Mouse (Mus musculus): ENCODE measurements around the gene Ang2. TPM values are rescaled to one million over a fixed set of nuclear protein-coding genes. Genes with fewer than 3 reads are reported as not detected.
"Not testable (repeated sequence)": the region's sequence is repeated elsewhere in the genome, so short reads cannot be mapped to it uniquely, and the experiment has no call there.

Ang2 gene
- not detected in 2 replicates for polyA plus RNA-seq (2015; fragmentation: Nextera tagmentation; extraction: Ambion mirVana)

DNA sequence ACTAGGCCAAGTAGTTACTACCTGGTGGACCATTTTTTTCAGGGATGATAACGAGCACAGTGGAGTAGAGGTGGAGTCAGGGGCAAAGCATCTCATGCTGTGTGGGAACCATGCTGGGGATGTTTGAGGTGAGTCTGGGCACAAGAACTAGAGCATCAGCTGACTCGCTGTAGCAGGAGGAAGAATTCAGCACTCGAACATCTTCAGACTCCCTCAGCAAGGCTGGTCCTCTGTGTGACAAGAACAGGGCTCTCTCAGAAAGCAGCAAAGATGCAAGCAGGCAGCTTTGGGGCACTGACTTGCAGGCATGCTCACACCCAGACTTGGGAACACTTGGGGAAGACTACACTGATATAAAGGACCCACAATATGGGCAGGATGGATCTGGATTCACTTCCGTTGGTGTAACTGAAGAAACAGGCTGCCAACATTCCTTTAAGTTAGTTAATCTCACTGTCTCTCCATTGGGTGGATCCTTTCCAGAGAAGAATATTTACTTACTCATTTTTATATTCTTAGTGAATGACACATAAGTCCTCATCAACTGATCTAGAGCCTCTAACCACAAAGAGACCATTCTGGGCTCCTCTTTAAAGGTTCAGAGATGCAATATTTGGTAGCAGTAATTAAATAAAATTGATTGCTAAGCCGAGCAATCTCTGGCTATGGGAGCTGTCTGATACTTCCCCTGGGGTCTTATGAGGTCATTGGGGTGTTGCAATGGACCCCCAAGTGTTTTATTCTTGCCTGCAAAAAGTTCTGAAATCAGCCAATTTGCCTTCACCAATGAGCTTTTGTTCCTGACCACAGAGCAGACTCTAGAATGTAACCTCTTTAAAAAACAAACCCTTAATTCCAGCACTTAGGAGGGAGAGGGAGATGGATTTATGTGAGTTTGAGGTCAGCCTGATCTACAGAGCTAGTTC, at the start of gene Ang2:
TSS of gene Ang2 (minus strand) at position 51 of the 926 bp plus-strand sequence.
- H3K27ac ChIP-seq (ENCODE audit: low read length) = no peak within 1 kb of the TSS
- no peak within 1 kb of the TSS for H3K4me2 ChIP-seq (ENCODE audit: low read depth, low read length)
- H3K4me1 ChIP-seq (ENCODE audit: control insufficient read depth, insufficient read depth, low read length) = no peaks in the 10 kb centered on the region
- no peaks in the 10 kb centered on the region for H3K27me3 ChIP-seq (ENCODE audit: control insufficient read depth, insufficient read depth, low read length)
- H3K9me3 ChIP-seq (replicated peaks; ENCODE audit: control insufficient read depth, low read length) = no peaks in the 10 kb centered on the region
- WGBS = 76% methylated on average over 5 of the region's 5 CpGs
- no peak within 1 kb of the TSS for H3K9ac ChIP-seq (ENCODE audit: low read length)
- H3K4me3 ChIP-seq (replicated peaks; ENCODE audit: low read length) = no peak within 1 kb of the TSS
- no peak for ATAC-seq (ENCODE audit: insufficient read depth, low FRiP score)
- H3K36me3 ChIP-seq (ENCODE audit: control insufficient read depth, insufficient read depth, low read length) = no peaks in the 10 kb centered on the region

DNA sequence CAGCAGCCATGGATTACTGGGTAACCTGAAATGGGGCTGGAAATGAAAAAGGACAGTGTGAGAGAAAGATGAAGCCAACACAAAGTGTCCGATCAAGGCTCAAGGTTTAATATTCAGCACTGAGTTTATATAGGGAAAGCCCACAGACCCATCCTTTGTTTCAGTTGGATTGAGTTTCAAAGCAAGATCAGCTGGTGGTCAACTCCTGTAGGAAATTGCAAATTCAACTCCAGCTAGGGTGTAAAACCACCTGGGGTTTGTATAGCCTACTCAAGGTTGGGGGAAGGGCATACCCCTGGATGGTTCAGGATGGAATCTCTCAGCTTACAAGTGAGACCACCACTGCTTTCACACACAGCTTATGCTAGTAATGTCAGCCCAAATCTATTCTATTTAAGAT, 48.8 kb upstream of the Ang2 start:
- WGBS = 84% methylated on average over 1 of the region's 1 CpGs
- H3K4me1 ChIP-seq (ENCODE audit: control insufficient read depth, insufficient read depth, low read length) = no peaks in the 10 kb centered on the region
- no peaks in the 10 kb centered on the region for H3K9me3 ChIP-seq (replicated peaks; ENCODE audit: control insufficient read depth, low read length)
- H3K4me3 ChIP-seq (replicated peaks; ENCODE audit: low read length) = no peak overlapping the region
- no peaks in the 10 kb centered on the region for H3K27me3 ChIP-seq (ENCODE audit: control insufficient read depth, insufficient read depth, low read length)
- no peak overlapping the region for H3K4me2 ChIP-seq (ENCODE audit: low read depth, low read length)
- H3K27ac ChIP-seq (ENCODE audit: low read length) = no peak overlapping the region
- H3K9ac ChIP-seq (ENCODE audit: low read length) = no peak overlapping the region
- H3K36me3 ChIP-seq (ENCODE audit: control insufficient read depth, insufficient read depth, low read length) = no peaks in the 10 kb centered on the region
- ATAC-seq (ENCODE audit: insufficient read depth, low FRiP score) = no peak

DNA sequence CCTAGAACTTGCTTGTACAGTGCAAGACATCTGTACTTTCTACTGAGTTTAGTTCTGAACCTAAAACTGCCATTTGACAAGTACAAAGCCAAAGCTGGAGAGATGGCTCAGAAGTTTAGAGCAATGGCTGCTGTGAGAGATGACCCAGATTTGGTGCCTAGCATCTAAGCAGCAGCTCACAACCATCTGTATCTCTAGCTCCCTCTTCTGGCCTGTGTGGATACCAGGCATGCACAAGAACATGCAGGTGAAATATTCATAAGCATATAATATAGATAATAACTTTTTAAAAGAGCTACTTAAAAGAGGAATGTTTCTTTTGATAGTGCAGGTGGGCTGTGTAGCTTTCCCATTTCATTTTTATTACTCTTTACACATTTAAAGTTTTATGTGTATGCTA, 42.0 kb upstream of the Ang2 start:
- Histone ChIP-seq H3K4me2 (ENCODE audit: low read depth, low read length) (no peak overlapping the region), H3K36me3 (ENCODE audit: control insufficient read depth, insufficient read depth, low read length) (no peaks in the 10 kb centered on the region), H3K4me3 (replicated peaks; ENCODE audit: low read length) (no peak overlapping the region), H3K4me1 (ENCODE audit: control insufficient read depth, insufficient read depth, low read length) (no peaks in the 10 kb centered on the region), H3K9ac (ENCODE audit: low read length) (no peak overlapping the region), H3K27ac (ENCODE audit: low read length) (no peak overlapping the region), H3K27me3 (ENCODE audit: control insufficient read depth, insufficient read depth, low read length) (no peaks in the 10 kb centered on the region), H3K9me3 (replicated peaks; ENCODE audit: control insufficient read depth, low read length) (no peaks in the 10 kb centered on the region)
- ATAC-seq (ENCODE audit: insufficient read depth, low FRiP score) = no peak

DNA sequence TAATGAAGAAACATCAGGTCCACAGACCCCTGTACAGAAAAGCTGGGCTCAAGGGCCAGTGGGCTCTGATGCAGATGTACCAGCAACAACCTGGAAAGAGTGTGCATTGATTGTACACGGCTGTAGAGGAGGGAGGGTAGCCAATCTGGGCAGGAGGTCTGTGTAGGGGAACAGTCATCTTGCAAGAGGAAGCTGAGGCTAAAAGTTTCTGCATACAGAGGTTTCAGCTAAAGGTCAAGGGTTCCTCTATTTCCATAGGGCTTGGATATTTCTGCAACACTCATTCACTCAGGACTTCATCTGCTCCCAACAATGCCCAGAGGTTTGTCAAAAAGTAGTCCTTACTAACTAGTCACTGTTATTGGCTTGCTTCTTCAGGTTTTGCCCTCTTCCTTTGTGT, 38.5 kb upstream of the Ang2 start:
- ATAC-seq (ENCODE audit: insufficient read depth, low FRiP score); H3K4me3 ChIP-seq (replicated peaks; ENCODE audit: low read length); H3K36me3 ChIP-seq (ENCODE audit: control insufficient read depth, insufficient read depth, low read length); H3K4me1 ChIP-seq (ENCODE audit: control insufficient read depth, insufficient read depth, low read length); H3K9me3 ChIP-seq (replicated peaks; ENCODE audit: control insufficient read depth, low read length); H3K27me3 ChIP-seq (ENCODE audit: control insufficient read depth, insufficient read depth, low read length); H3K4me2 ChIP-seq (ENCODE audit: low read depth, low read length); H3K27ac ChIP-seq (ENCODE audit: low read length); H3K9ac ChIP-seq (ENCODE audit: low read length): not testable (repeated sequence)
- 88% methylated on average over 1 of the region's 1 CpGs for WGBS

DNA sequence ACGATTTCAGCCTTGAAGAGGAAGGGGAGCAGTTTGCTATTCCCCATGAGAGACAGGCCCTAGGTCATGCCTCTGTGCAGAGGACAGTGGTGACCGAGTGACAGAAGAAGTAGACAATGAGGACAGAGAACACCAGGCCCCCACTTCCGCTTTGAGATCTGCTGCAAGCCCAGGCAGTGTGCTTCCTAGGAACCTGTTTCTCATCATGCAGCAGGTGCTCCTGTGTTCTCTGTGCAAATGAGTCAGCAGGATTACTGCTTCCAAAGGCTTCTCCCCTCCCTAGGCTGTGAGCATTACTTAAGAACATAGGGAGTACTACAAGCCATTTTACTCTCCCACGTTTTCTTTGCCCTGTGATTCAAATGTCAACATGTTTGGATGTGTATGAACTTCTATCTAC, 30.7 kb upstream of the Ang2 start:
- not testable (repeated sequence) for H3K36me3 ChIP-seq (ENCODE audit: control insufficient read depth, insufficient read depth, low read length); H3K4me3 ChIP-seq (replicated peaks; ENCODE audit: low read length); H3K9ac ChIP-seq (ENCODE audit: low read length); H3K27me3 ChIP-seq (ENCODE audit: control insufficient read depth, insufficient read depth, low read length); H3K4me1 ChIP-seq (ENCODE audit: control insufficient read depth, insufficient read depth, low read length); H3K4me2 ChIP-seq (ENCODE audit: low read depth, low read length); H3K9me3 ChIP-seq (replicated peaks; ENCODE audit: control insufficient read depth, low read length)
- WGBS = 53% methylated on average over 4 of the region's 4 CpGs
- ATAC-seq (ENCODE audit: insufficient read depth, low FRiP score) = peak; percentile 79
- H3K27ac ChIP-seq (ENCODE audit: low read length) = peak overlapping the region; percentile 32; the same call in 1 of the 2 replicates

DNA sequence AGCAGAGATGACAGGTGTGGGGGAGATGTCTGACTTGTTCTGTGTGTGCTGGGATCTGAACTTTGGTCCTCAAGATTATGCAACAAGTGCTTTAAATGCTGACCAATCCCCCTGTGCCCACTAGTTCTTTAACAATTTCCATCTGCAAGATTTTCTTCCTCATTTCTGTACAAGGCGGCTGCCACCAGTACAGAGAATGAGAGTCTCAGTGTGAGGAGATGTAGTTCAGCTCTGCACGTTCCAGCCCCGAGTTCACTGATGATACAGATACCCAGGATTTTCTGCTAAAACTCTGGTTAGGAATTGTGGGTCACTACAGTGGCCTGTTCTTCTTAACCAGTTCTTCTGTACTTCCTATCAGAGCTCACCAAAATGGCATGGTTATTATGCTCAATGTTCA, 21.1 kb upstream of the Ang2 start:
- WGBS = 83% methylated on average over 3 of the region's 3 CpGs
- not testable (repeated sequence) for H3K9ac ChIP-seq (ENCODE audit: low read length); H3K4me3 ChIP-seq (replicated peaks; ENCODE audit: low read length); H3K27me3 ChIP-seq (ENCODE audit: control insufficient read depth, insufficient read depth, low read length); H3K36me3 ChIP-seq (ENCODE audit: control insufficient read depth, insufficient read depth, low read length); H3K4me2 ChIP-seq (ENCODE audit: low read depth, low read length); H3K4me1 ChIP-seq (ENCODE audit: control insufficient read depth, insufficient read depth, low read length); H3K27ac ChIP-seq (ENCODE audit: low read length); ATAC-seq (ENCODE audit: insufficient read depth, low FRiP score); H3K9me3 ChIP-seq (replicated peaks; ENCODE audit: control insufficient read depth, low read length)

DNA sequence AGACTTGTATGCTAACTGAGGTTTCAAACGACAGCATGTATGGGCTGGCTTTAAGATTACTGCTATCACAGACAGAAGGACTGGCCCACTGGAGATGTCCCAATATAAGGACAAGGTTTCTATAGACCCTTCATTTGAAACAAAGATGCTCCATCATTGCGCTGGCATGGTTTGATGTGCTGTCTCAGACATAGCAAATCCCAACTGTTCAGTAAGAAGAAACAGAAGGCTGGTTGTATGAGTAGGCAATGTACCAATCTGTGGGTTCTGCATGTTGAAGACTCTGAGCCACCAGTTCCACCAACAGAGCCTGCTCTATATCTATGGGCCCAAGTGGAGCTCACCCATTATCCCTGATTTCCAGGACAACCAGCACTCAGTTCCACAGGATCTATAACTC, 4.2 kb upstream of the Ang2 start, which contains the start of gene Ear14:
TSS of gene Ear14 (plus strand) at position 277 of the 400 bp plus-strand sequence.
- no peaks in the 10 kb centered on the region for H3K4me1 ChIP-seq (ENCODE audit: control insufficient read depth, insufficient read depth, low read length)
- no peaks in the 10 kb centered on the region for H3K36me3 ChIP-seq (ENCODE audit: control insufficient read depth, insufficient read depth, low read length)
- no peaks in the 10 kb centered on the region for H3K9me3 ChIP-seq (replicated peaks; ENCODE audit: control insufficient read depth, low read length)
- no peak for ATAC-seq (ENCODE audit: insufficient read depth, low FRiP score)
- no peak within 1 kb of the TSS for H3K4me3 ChIP-seq (replicated peaks; ENCODE audit: low read length)
- H3K9ac ChIP-seq (ENCODE audit: low read length) = no peak within 1 kb of the TSS
- H3K4me2 ChIP-seq (ENCODE audit: low read depth, low read length) = no peak within 1 kb of the TSS
- no peaks in the 10 kb centered on the region for H3K27me3 ChIP-seq (ENCODE audit: control insufficient read depth, insufficient read depth, low read length)
- 91% methylated on average over 2 of the region's 2 CpGs for WGBS
- no peak within 1 kb of the TSS for H3K27ac ChIP-seq (ENCODE audit: low read length)

DNA sequence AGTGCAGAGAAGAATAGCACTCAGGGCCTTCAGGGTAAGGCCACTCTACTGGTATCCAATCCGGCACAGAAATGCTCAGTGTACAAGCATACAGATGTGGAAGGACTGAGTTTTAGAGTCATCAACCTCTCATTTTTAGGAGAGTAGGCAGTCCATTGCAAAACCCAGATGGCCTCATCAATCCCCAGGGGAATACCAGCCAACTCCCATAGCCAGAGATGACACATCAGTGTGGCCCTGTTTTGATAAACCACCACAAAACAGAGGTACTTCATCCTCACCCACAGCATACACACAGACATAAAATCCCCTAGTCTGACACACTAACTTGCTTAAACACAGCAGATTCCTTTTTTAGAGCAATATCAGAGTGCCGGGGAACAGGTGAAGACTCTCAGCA, 1.5 kb upstream of the Ang2 start:
- no peak overlapping the region for H3K4me3 ChIP-seq (replicated peaks; ENCODE audit: low read length)
- ATAC-seq (ENCODE audit: insufficient read depth, low FRiP score) = no peak
- H3K36me3 ChIP-seq (ENCODE audit: control insufficient read depth, insufficient read depth, low read length) = no peaks in the 10 kb centered on the region
- H3K27ac ChIP-seq (ENCODE audit: low read length) = no peak overlapping the region
- H3K4me1 ChIP-seq (ENCODE audit: control insufficient read depth, insufficient read depth, low read length) = no peaks in the 10 kb centered on the region
- no peaks in the 10 kb centered on the region for H3K27me3 ChIP-seq (ENCODE audit: control insufficient read depth, insufficient read depth, low read length)
- 88% methylated on average over 2 of the region's 2 CpGs for WGBS
- H3K9ac ChIP-seq (ENCODE audit: low read length) = no peak overlapping the region
- no peak overlapping the region for H3K4me2 ChIP-seq (ENCODE audit: low read depth, low read length)
- H3K9me3 ChIP-seq (replicated peaks; ENCODE audit: control insufficient read depth, low read length) = no peaks in the 10 kb centered on the region

DNA sequence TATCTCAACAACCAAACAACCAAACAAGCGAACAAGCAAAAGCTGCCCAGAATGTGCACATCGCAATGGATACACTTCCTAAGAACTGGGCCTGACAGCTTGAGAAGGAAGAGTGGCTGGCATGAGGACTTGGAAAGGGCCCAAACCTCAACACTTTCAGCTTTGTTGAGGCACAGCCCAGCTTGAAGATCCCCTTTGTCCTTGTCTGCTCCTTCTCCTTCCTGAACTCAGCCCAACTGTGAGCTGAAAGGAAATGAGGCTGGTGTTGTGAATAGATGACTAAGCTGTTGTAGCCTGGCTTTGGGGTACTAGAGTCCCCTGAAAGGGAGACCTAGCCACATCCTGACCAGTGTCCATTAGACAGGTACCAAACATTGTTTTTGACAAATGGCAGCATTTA, 1.1 kb upstream of the Ang2 start:
- H3K9me3 ChIP-seq (replicated peaks; ENCODE audit: control insufficient read depth, low read length) = no peaks in the 10 kb centered on the region
- no peaks in the 10 kb centered on the region for H3K36me3 ChIP-seq (ENCODE audit: control insufficient read depth, insufficient read depth, low read length)
- no peak overlapping the region for H3K27ac ChIP-seq (ENCODE audit: low read length)
- ATAC-seq (ENCODE audit: insufficient read depth, low FRiP score) = no peak
- H3K4me1 ChIP-seq (ENCODE audit: control insufficient read depth, insufficient read depth, low read length) = no peaks in the 10 kb centered on the region
- H3K4me3 ChIP-seq (replicated peaks; ENCODE audit: low read length) = no peak overlapping the region
- WGBS = 92% methylated on average over 2 of the region's 2 CpGs
- no peak overlapping the region for H3K4me2 ChIP-seq (ENCODE audit: low read depth, low read length)
- no peak overlapping the region for H3K9ac ChIP-seq (ENCODE audit: low read length)
- no peaks in the 10 kb centered on the region for H3K27me3 ChIP-seq (ENCODE audit: control insufficient read depth, insufficient read depth, low read length)
